Mouse (Mus musculus) hindbrain, embryonic 10.5 days (tissue): Measurements from ENCODE around the gene Lipf. TPM values are rescaled to one million over a fixed set of nuclear protein-coding genes. Genes with fewer than 3 reads are reported as not detected.

Experiments
- DNase-seq: peaks from one replicate; pipeline ENCODE4 v3.0.0-alpha.2; 2017; ENCODE audit warnings: low spot score
- H3K27ac ChIP-seq: fragments of 300-500 bp; sonication (generic); 2 replicates; pipeline ENCODE4 v1.5.1; 2016; ENCODE audit warnings: mild to moderate bottlenecking, moderate library complexity
- H3K27me3 ChIP-seq: fragments of 300-500 bp; sonication (generic); 2 replicates; pipeline ENCODE4 v1.6.1; 2016; ENCODE audit warnings: mild to moderate bottlenecking; ENCODE audit not compliant: poor library complexity, insufficient read depth, severe bottlenecking
- H3K36me3 ChIP-seq: fragments of 300-500 bp; sonication (generic); 2 replicates; pipeline ENCODE4 v1.6.1; 2016; ENCODE audit warnings: mild to moderate bottlenecking, moderate library complexity
- H3K4me1 ChIP-seq: fragments of 300-500 bp; sonication (generic); replicated peaks from 2 replicates; pipeline ENCODE4 v1.6.1; 2016; ENCODE audit warnings: mild to moderate bottlenecking
- H3K4me3 ChIP-seq: fragments of 300-500 bp; sonication (generic); 2 replicates; pipeline ENCODE4 v1.5.1; 2016; ENCODE audit warnings: mild to moderate bottlenecking, moderate library complexity
- H3K9me3 ChIP-seq: fragments of 300-500 bp; sonication (generic); 2 replicates; pipeline ENCODE4 v1.6.1; 2016; ENCODE audit warnings: mild to moderate bottlenecking, moderate library complexity
- WGBS: fragments of 180-500 bp; shearing (Covaris S2); methylation state at CpG from one replicate; pipeline ENCODE4 v1.1.7; 2016; 5-methylcytosine and 5-hydroxymethylcytosine counted together
- polyA plus RNA-seq: library from polyadenylated mRNA; unstranded; fragments of >200 nt; fragmentation: Nextera tagmentation; extraction: Ambion mirVana; gene quantifications from 2 replicates; pipeline ENCODE4 v1.2.1, GENCODE M21; 2016

The Lipf gene
- not detected in 2 replicates for polyA plus RNA-seq

- no peaks in the 10 kb centered on the region for H3K4me1 ChIP-seq
- no peaks in the 10 kb centered on the region for H3K9me3 ChIP-seq
- H3K36me3 ChIP-seq: no peaks in the 10 kb centered on the region
- H3K27me3 ChIP-seq: no peaks in the 10 kb centered on the region
- no peak within 1 kb of the TSS for H3K4me3 ChIP-seq
- no peak for DNase-seq
- no peak within 1 kb of the TSS for H3K27ac ChIP-seq
Measured at GRCm38 (mm10) chr19:33960887-33961286, at the start of gene Lipf. Gene Lipf (plus strand): TSS chr19:33961187.

GRCm38 (mm10) chr19:33924099-33924498 lies 36.9 kb upstream of the Lipf start:
- H3K4me3 ChIP-seq: no peak overlapping the region
- H3K27ac ChIP-seq: no peak overlapping the region
- H3K36me3 ChIP-seq: no peaks in the 10 kb centered on the region
- H3K4me1 ChIP-seq: no peaks in the 10 kb centered on the region
- H3K9me3 ChIP-seq: no peaks in the 10 kb centered on the region
- no peaks in the 10 kb centered on the region for H3K27me3 ChIP-seq
- DNase-seq: no peak

GRCm38 (mm10) chr19:33979007-33979406 lies 18.0 kb downstream of the Lipf start:
- Histone ChIP-seq H3K27me3 (no peaks in the 10 kb centered on the region), H3K9me3 (no peaks in the 10 kb centered on the region), H3K4me3 (no peak overlapping the region), H3K36me3 (no peaks in the 10 kb centered on the region), H3K27ac (no peak overlapping the region), H3K4me1 (no peaks in the 10 kb centered on the region)
- no peak for DNase-seq
- WGBS: 49% methylated on average over 3 of the region's 3 CpGs

- DNase-seq: no peak
- WGBS: 92% methylated on average over 3 of the region's 3 CpGs
- no peak overlapping the region for H3K27ac ChIP-seq
Measured at GRCm38 (mm10) chr19:33983043-33983442, 22.1 kb downstream of the Lipf start.

GRCm38 (mm10) chr19:34008002-34008401 lies 47.0 kb downstream of the Lipf start, which contains the start of gene Lipk:
Gene Lipk (plus strand): TSS chr19:34008290.
- no peaks in the 10 kb centered on the region for H3K4me1 ChIP-seq
- no peak within 1 kb of the TSS for H3K4me3 ChIP-seq
- DNase-seq: no peak
- H3K36me3 ChIP-seq: no peaks in the 10 kb centered on the region
- no peaks in the 10 kb centered on the region for H3K27me3 ChIP-seq
- no peaks in the 10 kb centered on the region for H3K9me3 ChIP-seq
- WGBS: 89% methylated on average over 6 of the region's 6 CpGs
- no peak within 1 kb of the TSS for H3K27ac ChIP-seq

More at GRCm38 (mm10) chr19:33983043-33983442, 22.1 kb downstream of the Lipf start:
- Histone ChIP-seq H3K9me3 (no peaks in the 10 kb centered on the region), H3K4me3 (no peak overlapping the region), H3K4me1 (no peaks in the 10 kb centered on the region), H3K27me3 (no peaks in the 10 kb centered on the region), H3K36me3 (no peaks in the 10 kb centered on the region)

GRCm38 (mm10) chr19:34021440-34022172 lies 60.6 kb downstream of the Lipf start:
- Histone ChIP-seq H3K4me1 (no peaks in the 10 kb centered on the region), H3K36me3 (no peaks in the 10 kb centered on the region), H3K4me3 (no peak overlapping the region), H3K9me3 (no peaks in the 10 kb centered on the region), H3K27ac (no peak overlapping the region), H3K27me3 (no peaks in the 10 kb centered on the region)
- WGBS: 87% methylated on average over 11 of the region's 11 CpGs
- DNase-seq: no peak

GRCm38 (mm10) chr19:34022759-34023158 lies 61.8 kb downstream of the Lipf start:
- Histone ChIP-seq H3K9me3 (no peaks in the 10 kb centered on the region), H3K27ac (no peak overlapping the region), H3K27me3 (no peaks in the 10 kb centered on the region), H3K4me1 (no peaks in the 10 kb centered on the region), H3K36me3 (no peaks in the 10 kb centered on the region), H3K4me3 (no peak overlapping the region)
- 61% methylated on average over 3 of the region's 3 CpGs for WGBS
- DNase-seq: no peak

Other genes starting within 250 kb of the Lipf start
- 0.26 and 0.30 TPM in 2 replicates for gene Lipo2, start 209.8 kb upstream of the Lipf start, polyA plus RNA-seq
- gene Lipo3, start 199.2 kb upstream of the Lipf start, polyA plus RNA-seq: 7.7 and 9.8 TPM in 2 replicates
- not detected in 2 replicates for gene Lipo1, start 173.7 kb upstream of the Lipf start, polyA plus RNA-seq
- not detected in 2 replicates for gene Lipk, start 47.1 kb downstream of the Lipf start, polyA plus RNA-seq
- gene Lipn, start 106.2 kb downstream of the Lipf start, polyA plus RNA-seq: not detected in 2 replicates
- not detected in 2 replicates for gene Lipm, start 139.7 kb downstream of the Lipf start, polyA plus RNA-seq
- gene Ankrd22, start 204.9 kb downstream of the Lipf start, polyA plus RNA-seq: not detected in 2 replicates
- gene Stambpl1, start 231.0 kb downstream of the Lipf start, polyA plus RNA-seq: 2.9 and 3.7 TPM in 2 replicates